Mouse (Mus musculus): ENCODE data around the gene Nav2.

DNA sequence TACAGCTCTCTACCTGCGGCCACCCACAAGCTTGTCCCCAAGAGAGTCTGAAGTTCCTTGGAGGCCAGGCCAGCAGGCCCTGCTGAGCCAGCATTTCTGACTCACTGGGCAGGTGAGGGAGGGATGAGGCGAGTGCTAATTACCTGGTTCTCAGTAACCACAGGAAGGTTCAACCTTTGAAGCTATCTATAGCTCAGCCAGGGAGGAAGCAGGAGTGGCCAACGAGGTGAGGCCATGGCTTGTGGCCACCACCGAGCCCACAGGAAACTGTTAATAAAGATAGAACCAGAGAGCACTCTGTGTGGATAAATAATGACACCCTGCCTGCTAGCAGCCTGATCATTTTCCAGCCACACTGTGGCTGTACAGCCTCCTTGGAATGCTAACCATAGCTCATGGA is 294.5 kb downstream of the Nav2 start:
- TF ChIP-seq CTCF (IDR thresholded peaks at IDR 0.05; ENCODE audit: extremely low read depth, insufficient read depth, low read length) (no peak), POLR2A (IDR thresholded peaks at IDR 0.05; ENCODE audit: extremely low read depth, insufficient read depth, low read length) (no peak)

Measured in cortical plate, adult 2 months (tissue).